Mouse (Mus musculus) adrenal gland, postnatal 0 days (tissue): ENCODE results near the gene Tmem95. TPM values are rescaled to one million over a fixed set of nuclear protein-coding genes. Genes with fewer than 3 reads are reported as not detected.

Experiments used
- microRNA-seq: library from miRNA; unstranded; fragments of <30 nt; microRNA quantifications from one replicate; pipeline ENCODE4, GENCODE M21; 2016; ENCODE audit warnings: borderline replicate concordance; ENCODE audit not compliant: insufficient number of aligned reads
- polyA plus RNA-seq: library from polyadenylated mRNA; unstranded; fragments of >200 nt; fragmentation: Nextera tagmentation; extraction: Ambion mirVana; gene quantifications from 2 replicates; pipeline ENCODE4 v1.2.1, GENCODE M21; 2015

Gene Tmem95
- not detected in 2 replicates for polyA plus RNA-seq

GRCm38 (mm10) chr11:69877878-69878277 is at the start of gene Tmem95:
Gene Tmem95 (minus strand): TSS chr11:69878018.

GRCm38 (mm10) chr11:69921114-69922011 is 43.5 kb upstream of the Tmem95 start, which contains the start of gene Eif5a:
Gene Eif5a (minus strand): TSS chr11:69921958.

GRCm38 (mm10) chr11:69913554-69914371 is 35.9 kb upstream of the Tmem95 start, which contains the start of gene Gps2:
Gene Gps2 (plus strand): TSS chr11:69913888.

GRCm38 (mm10) chr11:69900471-69901405 is 22.9 kb upstream of the Tmem95 start, which contains the start of the genes 2810408A11Rik and Neurl4:
Gene 2810408A11Rik (minus strand): TSS chr11:69900987.
Gene Neurl4 (plus strand): TSS chr11:69901072.

GRCm38 (mm10) chr11:69895291-69895690 is 17.5 kb upstream of the Tmem95 start, which contains the start of gene Acap1:
Gene Acap1 (minus strand): TSS chr11:69895539.

GRCm38 (mm10) chr11:69880853-69881603 is 3.2 kb upstream of the Tmem95 start, which contains the start of gene Kctd11:
Gene Kctd11 (minus strand): TSS chr11:69881406.

GRCm38 (mm10) chr11:69858113-69858998 is 19.5 kb downstream of the Tmem95 start, which contains the start of gene Tnk1:
Gene Tnk1 (minus strand): TSS chr11:69858730.

GRCm38 (mm10) chr11:69846198-69846680 is 31.6 kb downstream of the Tmem95 start, which contains the start of gene Plscr3:
Gene Plscr3 (plus strand): TSS chr11:69846376.

GRCm38 (mm10) chr11:69837952-69838713 is 39.7 kb downstream of the Tmem95 start, which contains the start of gene Tmem256:
Gene Tmem256 (plus strand): TSS chr11:69838514.

GRCm38 (mm10) chr11:69837604-69837951 is 40.2 kb downstream of the Tmem95 start, which contains the start of gene Nlgn2:
Gene Nlgn2 (minus strand): TSS chr11:69837784.

Small RNA genes lying within 50 kb of the gene (microRNA-seq; reads per million reads assigned to microRNA genes)
- not detected for gene Mir6924

Other genes starting within 250 kb of the Tmem95 start
- gene Fxr2, start 245.0 kb downstream of the Tmem95 start, polyA plus RNA-seq, result 17.0 and 23.2 TPM in 2 replicates
- not detected in 2 replicates for gene Sox15, start 222.7 kb downstream of the Tmem95 start, polyA plus RNA-seq
- 75.5 and 97.1 TPM in 2 replicates for gene Mpdu1, start 215.4 kb downstream of the Tmem95 start, polyA plus RNA-seq
- 34.5 TPM in 2 replicates for gene Cd68, start 211.9 kb downstream of the Tmem95 start, polyA plus RNA-seq
- gene Eif4a1, start 205.6 kb downstream of the Tmem95 start, polyA plus RNA-seq, result 393 and 466 TPM in 2 replicates
- 46.6 and 53.5 TPM in 2 replicates for gene Senp3, start 195.9 kb downstream of the Tmem95 start, polyA plus RNA-seq
- 0.80 TPM in 2 replicates for gene Tnfsf13, start 192.2 kb downstream of the Tmem95 start, polyA plus RNA-seq
- 17.7 and 26.1 TPM in 2 replicates for gene Tnfsf12, start 182.2 kb downstream of the Tmem95 start, polyA plus RNA-seq
- 9.2 and 12.7 TPM in 2 replicates for gene Tnfsfm13, start 181.9 kb downstream of the Tmem95 start, polyA plus RNA-seq
- gene Polr2a, start 119.4 kb downstream of the Tmem95 start, polyA plus RNA-seq, result 18.7 and 21.8 TPM in 2 replicates
- gene Slc35g3, start 116.0 kb downstream of the Tmem95 start, polyA plus RNA-seq, result 0.22 TPM in 1 of 2 replicates, not detected in the other
- gene Zbtb4, start 112.1 kb downstream of the Tmem95 start, polyA plus RNA-seq, result 3.7 and 4.4 TPM in 2 replicates
- gene Chrnb1, start 82.1 kb downstream of the Tmem95 start, polyA plus RNA-seq, result 1.9 and 2.8 TPM in 2 replicates
- 0.91 and 0.92 TPM in 2 replicates for gene Fgf11, start 76.2 kb downstream of the Tmem95 start, polyA plus RNA-seq
- gene Tmem102, start 72.4 kb downstream of the Tmem95 start, polyA plus RNA-seq, result 1.4 and 1.8 TPM in 2 replicates
- not detected in 2 replicates for gene Gm39566, start 62.7 kb downstream of the Tmem95 start, polyA plus RNA-seq
- gene Spem2, start 59.6 kb downstream of the Tmem95 start, polyA plus RNA-seq, result not detected in 2 replicates
- not detected in 2 replicates for gene Spem1, start 55.8 kb downstream of the Tmem95 start, polyA plus RNA-seq
- 3.1 and 4.3 TPM in 2 replicates for gene Nlgn2, start 40.2 kb downstream of the Tmem95 start, polyA plus RNA-seq
- gene Tmem256, start 39.5 kb downstream of the Tmem95 start, polyA plus RNA-seq, result 479 and 845 TPM in 2 replicates
- 74.4 and 74.8 TPM in 2 replicates for gene Plscr3, start 31.6 kb downstream of the Tmem95 start, polyA plus RNA-seq
- gene Tnk1, start 19.3 kb downstream of the Tmem95 start, polyA plus RNA-seq, result 0.19 and 0.47 TPM in 2 replicates
- gene Kctd11, start 3.4 kb upstream of the Tmem95 start, polyA plus RNA-seq, result 4.1 and 5.2 TPM in 2 replicates
- gene Acap1, start 17.5 kb upstream of the Tmem95 start, polyA plus RNA-seq, result 0.73 and 0.76 TPM in 2 replicates
- gene 2810408A11Rik, start 23.0 kb upstream of the Tmem95 start, polyA plus RNA-seq, result 4.3 TPM in 2 replicates
- gene Neurl4, start 23.1 kb upstream of the Tmem95 start, polyA plus RNA-seq, result 3.7 and 4.1 TPM in 2 replicates
- gene Gps2, start 35.9 kb upstream of the Tmem95 start, polyA plus RNA-seq, result 48.8 and 63.0 TPM in 2 replicates
- 749 and 924 TPM in 2 replicates for gene Eif5a, start 43.9 kb upstream of the Tmem95 start, polyA plus RNA-seq
- gene Ybx2, start 57.8 kb upstream of the Tmem95 start, polyA plus RNA-seq, result 0.27 and 0.40 TPM in 2 replicates
- 5.2 and 7.1 TPM in 2 replicates for gene Slc2a4, start 70.2 kb upstream of the Tmem95 start, polyA plus RNA-seq
- gene Cldn7, start 86.8 kb upstream of the Tmem95 start, polyA plus RNA-seq, result 4.0 and 8.7 TPM in 2 replicates
- gene Ctdnep1, start 103.1 kb upstream of the Tmem95 start, polyA plus RNA-seq, result 17.2 and 21.6 TPM in 2 replicates
- gene Elp5, start 104.5 kb upstream of the Tmem95 start, polyA plus RNA-seq, result 104 and 109 TPM in 2 replicates
- gene Gabarap, start 113.1 kb upstream of the Tmem95 start, polyA plus RNA-seq, result 665 and 705 TPM in 2 replicates
- 39.5 and 47.3 TPM in 2 replicates for gene Phf23, start 117.8 kb upstream of the Tmem95 start, polyA plus RNA-seq
- gene Dvl2, start 122.6 kb upstream of the Tmem95 start, polyA plus RNA-seq, result 14.5 and 17.4 TPM in 2 replicates
- 103 and 150 TPM in 2 replicates for gene Acadvl, start 137.4 kb upstream of the Tmem95 start, polyA plus RNA-seq
- gene Dlg4, start 138.9 kb upstream of the Tmem95 start, polyA plus RNA-seq, result 5.0 and 5.4 TPM in 2 replicates
- 10.5 and 12.1 TPM in 2 replicates for gene Asgr1, start 176.1 kb upstream of the Tmem95 start, polyA plus RNA-seq
- gene Asgr2, start 214.6 kb upstream of the Tmem95 start, polyA plus RNA-seq, result 1.3 TPM in 2 replicates